Comparison of ENCODE assay signal across 22 mouse cellular contexts in genomic region chr8:109945694-109946093, GRCm38 (mm10). TPM values are rescaled to one million over a fixed set of nuclear protein-coding genes. Genes with fewer than 3 reads are reported as not detected.
DNase-seq lines count a peak whose midpoint lies in the region; ATAC-seq and TF ChIP-seq lines count a peak whose summit lies in the region.
"Had no signal": no experiment of that assay in that cellular context is flagged by ENCODE, and none has a peak within 500 bp of the region (broad histone marks: within the 10 kb centered on the region; RNA-seq: fewer than 3 reads in every experiment).

No protein-coding gene starts in this region.

- H3K4me2 ChIP-seq in kidney, postnatal 0 days (ENCODE audit: low read length) = no peak overlapping the region
- no peak overlapping the region for H3K4me2 ChIP-seq in kidney, embryonic 14.5 days (replicated peaks; ENCODE audit: low read depth, low read length)
- H3K4me2 ChIP-seq in stomach, embryonic 16.5 days (ENCODE audit: low read depth, low read length) = no peak overlapping the region
- H3K4me2 ChIP-seq: embryonic facial prominence, embryonic 12.5 days; forebrain, embryonic 13.5 days; hindbrain, embryonic 14.5 days had no signal

- TF ChIP-seq POLR2A in embryonic fibroblast, embryonic 13.5 days (IDR thresholded peaks at IDR 0.05; ENCODE audit: low read depth, low read length) = no peak

- peak overlapping the region; percentile 64; the same call in 1 of the 2 replicates for H3K27ac ChIP-seq in kidney, postnatal 0 days
- H3K27ac ChIP-seq in kidney, embryonic 14.5 days (ENCODE audit: low read depth, low read length) = no peak overlapping the region
- H3K27ac ChIP-seq in embryonic fibroblast, embryonic 13.5 days (ENCODE audit: insufficient read depth, low read length) = peak overlapping the region; percentile 60; the same call in 1 of the 2 replicates
- H3K27ac ChIP-seq in stomach, embryonic 16.5 days (ENCODE audit: low read length) = peak overlapping the region; percentile 8; the same call in 1 of the 2 replicates
- H3K27ac ChIP-seq: embryonic facial prominence, embryonic 12.5 days; forebrain, embryonic 13.5 days; heart, embryonic 10.5 days; hindbrain, embryonic 14.5 days had no signal

- no peaks in the 10 kb centered on the region for H3K27me3 ChIP-seq in kidney, postnatal 0 days (ENCODE audit: insufficient read depth, low read length)
- peaks cover 6% of the 10 kb centered on the region; the same call in 1 of the 2 replicates for H3K27me3 ChIP-seq in kidney, embryonic 14.5 days (ENCODE audit: control insufficient read depth, insufficient read depth, low read length)
- H3K27me3 ChIP-seq in stomach, embryonic 16.5 days (ENCODE audit: control insufficient read depth, insufficient read depth, low read length) = peaks cover 7% of the 10 kb centered on the region

- peak; percentile 19 for DNase-seq in kidney, adult 18-20 months
- no peak for DNase-seq in kidney, adult 11 months
- DNase-seq in kidney, postnatal 0 days (ENCODE audit: low spot score) = no peak
- DNase-seq in B cell, adult 2 months = no peak
- no peak for DNase-seq in thymus, postnatal 14 days
- DNase-seq: adrenal gland, postnatal 10 days; cerebellum, adult 11 months; cerebellum, adult 8-10 months; cerebellum, postnatal 14 days; forebrain, postnatal 0 days; gastrocnemius, postnatal 36 days; heart, adult 18-20 months; heart, postnatal 14 days had no signal

- H3K9me3 ChIP-seq in kidney, postnatal 0 days (replicated peaks; ENCODE audit: low read length) = no peaks in the 10 kb centered on the region
- H3K9me3 ChIP-seq in kidney, embryonic 14.5 days (ENCODE audit: control insufficient read depth, low read length) = no peaks in the 10 kb centered on the region
- H3K9me3 ChIP-seq in stomach, embryonic 16.5 days (replicated peaks; ENCODE audit: control insufficient read depth, low read length) = no peaks in the 10 kb centered on the region
- H3K9me3 ChIP-seq: embryonic facial prominence, embryonic 12.5 days; forebrain, embryonic 13.5 days; heart, embryonic 10.5 days had no signal

- no peaks in the 10 kb centered on the region for H3K36me3 ChIP-seq in kidney, postnatal 0 days (ENCODE audit: insufficient read depth, low read length)
- H3K36me3 ChIP-seq in kidney, embryonic 14.5 days (ENCODE audit: control insufficient read depth, insufficient read depth, low read length) = peaks cover 11% of the 10 kb centered on the region
- no peaks in the 10 kb centered on the region for H3K36me3 ChIP-seq in stomach, embryonic 16.5 days (ENCODE audit: control insufficient read depth, insufficient read depth, low read length)

- no peak overlapping the region for H3K4me3 ChIP-seq in kidney, postnatal 0 days (replicated peaks; ENCODE audit: low read depth, low read length)
- no peak overlapping the region for H3K4me3 ChIP-seq in kidney, embryonic 14.5 days (ENCODE audit: low read length)
- no peak overlapping the region for H3K4me3 ChIP-seq in embryonic fibroblast, embryonic 13.5 days (ENCODE audit: insufficient read depth, low read length)
- H3K4me3 ChIP-seq in stomach, embryonic 16.5 days (replicated peaks; ENCODE audit: low read length) = no peak overlapping the region
- H3K4me3 ChIP-seq: embryonic facial prominence, embryonic 12.5 days; forebrain, embryonic 13.5 days; heart, embryonic 10.5 days had no signal

- 44% methylated on average over 7 of the region's 7 CpGs for WGBS in kidney, postnatal 0 days
- WGBS in kidney, embryonic 14.5 days = 46% methylated on average over 7 of the region's 7 CpGs
- 74% methylated on average over 7 of the region's 7 CpGs for WGBS in stomach, embryonic 16.5 days

- H3K4me1 ChIP-seq in kidney, postnatal 0 days (replicated peaks; ENCODE audit: insufficient read depth, low read length) = peaks cover 17% of the 10 kb centered on the region; the same call in 1 of the 2 replicates
- peaks cover 10% of the 10 kb centered on the region; the same call in 1 of the 2 replicates for H3K4me1 ChIP-seq in kidney, embryonic 14.5 days (ENCODE audit: control insufficient read depth, insufficient read depth, low read length)
- peaks cover 16% of the 10 kb centered on the region for H3K4me1 ChIP-seq in embryonic fibroblast, embryonic 13.5 days (ENCODE audit: control insufficient read depth, insufficient read depth, low read length)
- peaks cover 5% of the 10 kb centered on the region for H3K4me1 ChIP-seq in stomach, embryonic 16.5 days (ENCODE audit: control insufficient read depth, insufficient read depth, low read length)

- no peak overlapping the region for H3K9ac ChIP-seq in kidney, postnatal 0 days (ENCODE audit: low read depth, low read length)
- no peak overlapping the region for H3K9ac ChIP-seq in kidney, embryonic 14.5 days (ENCODE audit: low read depth, low read length)
- no peak overlapping the region for H3K9ac ChIP-seq in stomach, embryonic 16.5 days (ENCODE audit: low read length)
- H3K9ac ChIP-seq: embryonic facial prominence, embryonic 12.5 days; forebrain, embryonic 13.5 days; forebrain, postnatal 0 days; hindbrain, embryonic 14.5 days had no signal

- ATAC-seq in kidney, postnatal 0 days (replicated peaks; ENCODE audit: low FRiP score, low read depth) = 0 out of 2 replicates have a peak, but pooled peaks have one; percentile 8
- no peak for ATAC-seq in kidney, embryonic 14.5 days (ENCODE audit: low FRiP score, low TSS enrichment)
- ATAC-seq in stomach, embryonic 16.5 days (ENCODE audit: insufficient read depth, low FRiP score) = no peak
- ATAC-seq: forebrain, embryonic 13.5 days; forebrain, postnatal 0 days had no signal

- no peak for TF ChIP-seq CTCF in kidney, postnatal 0 days (IDR thresholded peaks at IDR 0.05; ENCODE audit: low read depth)
- no peak for TF ChIP-seq CTCF in embryonic fibroblast, embryonic 13.5 days (IDR thresholded peaks at IDR 0.05; ENCODE audit: borderline replicate concordance, insufficient read depth, low read length)

RNA-seq across cellular contexts. Expression of gene Marveld3, which starts 16.3 kb away (rescaled TPM):
- polyA plus RNA-seq in kidney, postnatal 0 days (2015; fragmentation: Nextera tagmentation; extraction: Ambion mirVana) = 8.2 and 8.4 TPM in 2 replicates
- polyA plus RNA-seq in kidney, embryonic 14.5 days (2014; fragmentation: Nextera tagmentation; extraction: Ambion mirVana) = 2.1 and 4.0 TPM in 2 replicates
- polyA plus RNA-seq in embryonic fibroblast, embryonic 13.5 days (2011; ENCODE audit: insufficient read length, low read depth, missing spikeins) = not detected in 2 replicates
- polyA plus RNA-seq in stomach, embryonic 16.5 days (2015; fragmentation: Nextera tagmentation; extraction: Ambion mirVana) = 6.5 and 7.1 TPM in 2 replicates
- polyA plus RNA-seq: C2C12 had no signal

RNA-seq across cellular contexts. Expression of gene Tat, which starts 44.5 kb away (rescaled TPM):
- not detected in 2 replicates for polyA plus RNA-seq in kidney, postnatal 0 days (2015; fragmentation: Nextera tagmentation; extraction: Ambion mirVana)
- polyA plus RNA-seq in kidney, embryonic 14.5 days (2014; fragmentation: Nextera tagmentation; extraction: Ambion mirVana) = not detected in 2 replicates
- polyA plus RNA-seq in embryonic fibroblast, embryonic 13.5 days (2011; ENCODE audit: insufficient read length, low read depth, missing spikeins) = not detected in 2 replicates
- polyA plus RNA-seq in stomach, embryonic 16.5 days (2015; fragmentation: Nextera tagmentation; extraction: Ambion mirVana) = not detected in 2 replicates
- polyA plus RNA-seq: C2C12; embryonic facial prominence, embryonic 12.5 days; forebrain, embryonic 13.5 days; forebrain, postnatal 0 days; heart, embryonic 10.5 days; heart, embryonic 14.5 days; hindbrain, embryonic 14.5 days had no signal
